Mouse (Mus musculus) C2C12 (cell line): Measurements from ENCODE around the gene Nol9. TPM values are rescaled to one million over a fixed set of nuclear protein-coding genes. Genes with fewer than 3 reads are reported as not detected.

Experiments used
- H3K27me3 ChIP-seq: one replicate; pipeline ENCODE4 v1.6.1; 2011; ENCODE audit not compliant: control insufficient read depth, insufficient read depth, insufficient read length
- H3K36me3 ChIP-seq: one replicate; pipeline ENCODE4 v1.6.1; 2011; ENCODE audit not compliant: control insufficient read depth, insufficient read depth
- H3K4me3 ChIP-seq: one replicate; pipeline ENCODE4 v1.5.1; 2011; ENCODE audit warnings: mild to moderate bottlenecking, control low read depth; ENCODE audit not compliant: poor library complexity, insufficient read depth, severe bottlenecking
- H3K79me2 ChIP-seq: one replicate; pipeline ENCODE4 v1.6.1; 2011; ENCODE audit not compliant: control insufficient read depth, insufficient read depth
- H3K79me3 ChIP-seq: one replicate; pipeline ENCODE4 v1.6.1; 2011; ENCODE audit warnings: low read depth, control low read depth
- H3ac ChIP-seq: one replicate; pipeline ENCODE3; 2011; ENCODE audit warnings: low read depth; ENCODE audit not compliant: control insufficient read depth, insufficient read length
- CEBPB ChIP-seq: IDR thresholded peaks from one replicate; pipeline ENCODE4 v1.6.1; 2011; ENCODE audit warnings: low read depth, mild to moderate bottlenecking, control low read depth, moderate library complexity
- CTCF ChIP-seq: IDR thresholded peaks from one replicate; pipeline ENCODE4 v1.5.1; 2011; ENCODE audit not compliant: control insufficient read depth, insufficient read depth, insufficient read length
- FOSL1 ChIP-seq: IDR thresholded peaks from one replicate; pipeline ENCODE4 v1.8.0; 2011; ENCODE audit warnings: mild to moderate bottlenecking, low read length; ENCODE audit not compliant: poor library complexity, insufficient read depth, severe bottlenecking
- MAX ChIP-seq: IDR thresholded peaks from one replicate; pipeline ENCODE4 v1.6.1; 2011; ENCODE audit warnings: mild to moderate bottlenecking, control low read depth
- MYOD1 ChIP-seq: IDR thresholded peaks from one replicate; pipeline ENCODE4 v1.6.1; 2011; ENCODE audit warnings: low read depth; ENCODE audit not compliant: control insufficient read depth, insufficient read length
- MYOG ChIP-seq: IDR thresholded peaks from one replicate; pipeline ENCODE4 v1.6.1; 2011; ENCODE audit not compliant: control insufficient read depth, insufficient read length; ENCODE audit errors: extremely low read depth
- USF1 ChIP-seq: IDR thresholded peaks from one replicate; pipeline ENCODE4 v1.6.1; 2011; ENCODE audit warnings: low read depth, mild to moderate bottlenecking, control low read depth, moderate library complexity
- polyA plus RNA-seq: library from polyadenylated mRNA; unstranded; fragments of >200 nt; fragmentation: generic; extraction: Trizol; gene quantifications from one replicate; pipeline ENCODE4 v1.2.1, GENCODE M21; 2012; ENCODE audit warnings: missing spikeins

Gene Nol9
- polyA plus RNA-seq, 1 experiment = 39.7 TPM

DNA sequence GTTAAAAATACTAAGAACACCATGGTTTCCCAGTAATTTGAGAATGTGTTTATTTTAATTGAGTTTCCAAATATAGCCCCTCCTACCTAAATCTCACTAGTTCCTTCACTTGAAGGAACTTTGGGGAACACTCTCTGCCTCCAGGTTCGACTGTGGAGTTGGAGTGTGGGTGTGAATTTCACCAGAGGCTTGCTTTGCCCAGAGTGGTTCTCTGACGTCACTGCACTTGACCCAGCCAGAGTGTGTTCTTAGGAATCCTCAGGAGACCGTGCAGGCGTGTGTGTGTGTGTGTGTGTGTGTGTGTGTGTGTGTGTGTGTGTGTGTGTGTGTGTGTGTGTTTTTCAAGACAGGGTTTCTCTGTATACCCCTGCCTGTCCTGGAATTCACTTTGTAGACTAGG is 38.2 kb upstream of the Nol9 start:
- no peak for TF ChIP-seq MYOG
- TF ChIP-seq CTCF = no peak
- no peak for TF ChIP-seq FOSL1
- no peak for TF ChIP-seq USF1
- Histone ChIP-seq H3K36me3 (no peaks in the 10 kb centered on the region), H3ac (no peak overlapping the region), H3K79me2 (peaks cover under 1% of the 10 kb centered on the region), H3K79me3 (no peaks in the 10 kb centered on the region), H3K4me3 (no peak overlapping the region), H3K27me3 (no peaks in the 10 kb centered on the region)

DNA sequence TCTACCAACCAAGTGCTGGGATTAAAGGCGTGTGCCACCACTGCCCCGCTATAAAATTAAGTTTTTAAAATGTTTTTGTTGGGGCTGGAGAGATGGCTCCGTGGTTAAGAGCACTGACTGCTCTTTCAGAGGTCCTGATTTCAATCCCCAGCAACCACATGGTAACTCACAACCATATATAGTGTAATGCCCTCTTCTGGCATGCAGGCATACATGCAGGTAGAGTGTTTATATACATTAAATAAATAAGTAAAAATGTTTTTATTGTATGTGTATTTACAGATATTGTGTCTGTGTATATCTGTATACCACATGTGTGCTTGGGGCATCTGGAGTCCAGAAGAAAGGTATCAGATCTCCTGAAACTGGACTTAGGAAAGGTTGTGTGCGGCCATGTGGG is 37.8 kb upstream of the Nol9 start:
- Histone ChIP-seq H3K79me2 (no peaks in the 10 kb centered on the region), H3K27me3 (no peaks in the 10 kb centered on the region), H3K79me3 (no peaks in the 10 kb centered on the region), H3K36me3 (no peaks in the 10 kb centered on the region), H3ac (no peak overlapping the region), H3K4me3 (no peak overlapping the region)
- no peak for TF ChIP-seq USF1
- TF ChIP-seq CTCF = no peak
- no peak for TF ChIP-seq CEBPB
- no peak for TF ChIP-seq MYOG
- no peak for TF ChIP-seq MAX
- no peak for TF ChIP-seq MYOD1
- TF ChIP-seq FOSL1 = no peak

DNA sequence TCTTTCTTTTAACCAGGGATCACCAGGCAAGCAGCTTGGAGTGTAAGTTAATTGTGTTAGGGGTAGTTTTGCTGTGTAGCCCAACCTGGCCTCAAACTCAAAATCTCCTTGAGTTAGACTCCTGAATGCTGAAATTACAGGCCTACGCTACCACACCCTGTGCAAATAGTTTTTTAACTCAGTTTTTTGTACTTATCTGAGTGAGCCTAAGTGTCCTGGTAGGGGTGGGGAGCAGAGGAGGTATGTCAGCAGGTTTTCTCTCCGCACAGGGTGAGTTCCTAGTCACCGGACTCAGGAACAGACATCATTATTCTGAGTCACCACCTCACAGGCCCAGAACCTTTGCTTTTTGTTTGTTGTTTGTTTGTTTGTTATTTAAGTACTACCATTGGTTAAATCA is 37.1 kb upstream of the Nol9 start:
- no peaks in the 10 kb centered on the region for H3K27me3 ChIP-seq
- no peak overlapping the region for H3ac ChIP-seq
- H3K79me2 ChIP-seq = no peaks in the 10 kb centered on the region
- TF ChIP-seq CEBPB (no peak), FOSL1 (no peak), MAX (no peak), CTCF (no peak), MYOG (no peak)
- no peak overlapping the region for H3K4me3 ChIP-seq
- H3K79me3 ChIP-seq = no peaks in the 10 kb centered on the region
- no peaks in the 10 kb centered on the region for H3K36me3 ChIP-seq

DNA sequence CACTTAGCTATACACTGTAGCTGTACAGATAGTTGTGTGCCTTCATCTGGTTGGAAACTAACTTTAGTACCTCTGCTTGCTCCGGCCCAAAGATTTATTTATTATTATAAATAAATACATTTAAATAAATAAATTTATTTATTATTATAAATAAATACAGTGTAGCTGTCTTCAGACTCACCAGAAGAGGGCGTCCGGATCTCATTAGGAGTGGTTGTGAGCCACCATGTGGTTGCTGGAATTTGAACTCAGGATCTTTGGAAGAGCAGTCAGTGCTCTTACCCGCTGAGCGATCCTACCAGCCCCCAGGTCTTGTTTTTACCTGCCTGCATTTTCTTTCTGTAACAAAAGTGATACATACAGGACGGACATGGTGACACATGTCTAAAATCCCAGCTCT is 33.0 kb upstream of the Nol9 start:
- Histone ChIP-seq H3K27me3 (no peaks in the 10 kb centered on the region), H3ac (no peak overlapping the region), H3K4me3 (no peak overlapping the region), H3K79me3 (peaks cover 14% of the 10 kb centered on the region), H3K36me3 (peaks cover 5% of the 10 kb centered on the region), H3K79me2 (peaks cover 24% of the 10 kb centered on the region)
- no peak for TF ChIP-seq USF1

DNA sequence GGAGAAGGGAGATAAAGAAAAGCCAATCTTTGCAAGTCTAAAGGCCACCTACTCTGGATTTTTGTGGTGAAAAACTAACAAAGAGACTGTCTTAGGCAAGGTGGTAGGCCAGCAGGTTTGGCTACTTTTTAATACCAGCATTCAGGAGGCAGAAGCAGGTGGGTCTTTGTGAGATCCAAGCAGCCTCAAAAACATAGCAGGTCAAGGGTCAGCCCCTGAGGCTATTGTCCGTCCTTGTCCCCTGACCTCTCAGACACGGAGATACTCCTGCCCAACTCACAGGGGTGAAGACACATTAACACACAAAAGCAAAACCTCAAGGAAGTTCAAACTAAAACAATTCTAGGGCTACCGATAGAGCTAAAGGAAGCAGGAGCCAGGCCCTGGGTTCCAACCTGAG is 32.3 kb upstream of the Nol9 start:
- no peak for TF ChIP-seq USF1
- peaks cover 21% of the 10 kb centered on the region for H3K79me3 ChIP-seq
- no peak overlapping the region for H3ac ChIP-seq
- H3K36me3 ChIP-seq = peaks cover 11% of the 10 kb centered on the region
- no peak overlapping the region for H3K4me3 ChIP-seq
- no peaks in the 10 kb centered on the region for H3K27me3 ChIP-seq
- peaks cover 31% of the 10 kb centered on the region for H3K79me2 ChIP-seq

DNA sequence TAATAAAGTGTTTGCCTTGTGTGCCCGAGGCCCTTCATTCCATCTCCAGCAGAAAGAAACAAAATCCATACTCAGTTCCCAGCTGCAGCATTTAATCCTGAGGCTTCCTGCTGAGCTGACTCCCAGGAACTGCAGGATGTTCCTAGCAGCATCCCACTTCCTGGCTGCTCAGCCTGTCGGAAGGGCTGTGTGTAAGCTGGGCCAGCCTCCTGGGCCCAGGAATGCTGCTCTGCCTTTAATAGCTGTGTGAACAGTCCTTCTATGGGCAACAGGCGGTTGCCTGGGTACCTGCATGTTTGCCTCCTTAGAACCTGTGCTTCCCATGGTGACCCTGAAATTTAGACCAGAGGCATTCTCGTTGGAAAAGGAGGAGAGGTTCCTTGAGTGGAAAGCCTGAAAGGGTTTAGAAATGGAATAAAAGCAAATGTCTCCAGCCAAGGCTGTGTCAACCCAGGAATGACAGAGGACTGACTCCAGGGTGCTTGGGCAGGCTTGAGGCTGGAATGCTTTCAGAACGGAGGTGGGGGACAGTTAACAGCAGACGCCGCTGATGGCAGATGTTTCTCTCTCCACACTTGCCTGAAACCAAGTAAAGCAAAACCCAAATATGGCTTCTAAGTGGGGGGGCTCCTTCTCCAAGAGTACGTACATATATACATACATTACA is 31.5 kb upstream of the Nol9 start:
- no peak for TF ChIP-seq CTCF
- no peak for TF ChIP-seq MYOG
- no peak for TF ChIP-seq USF1
- TF ChIP-seq MAX = no peak
- TF ChIP-seq CEBPB = no peak
- TF ChIP-seq FOSL1 = no peak
- no peak for TF ChIP-seq MYOD1
- H3ac ChIP-seq = peak overlapping the region; percentile 21
- peaks cover 39% of the 10 kb centered on the region for H3K79me2 ChIP-seq
- no peaks in the 10 kb centered on the region for H3K27me3 ChIP-seq
- peaks cover 19% of the 10 kb centered on the region for H3K36me3 ChIP-seq
- peak overlapping the region; percentile 79 for H3K4me3 ChIP-seq
- peaks cover 29% of the 10 kb centered on the region for H3K79me3 ChIP-seq
